Mouse (Mus musculus): ENCODE measurements around the gene Celf2.

- TF ChIP-seq POLR2A (IDR thresholded peaks at IDR 0.05; ENCODE audit: borderline replicate concordance, insufficient read depth, low read length) (no peak), CTCF (IDR thresholded peaks at IDR 0.05; ENCODE audit: borderline replicate concordance, insufficient read depth, low read depth, low read length) (no peak)
Observed at GRCm38 (mm10) chr2:6718864-6719263, 790.5 kb downstream of the Celf2 start.

All from cerebellum, adult 2 months (tissue).